Mouse (Mus musculus): ENCODE data around the gene Saxo2. TPM values are rescaled to one million over a fixed set of nuclear protein-coding genes. Genes with fewer than 3 reads are reported as not detected.

The Saxo2 gene
- 3.4 and 3.5 TPM in 2 replicates for polyA plus RNA-seq (2012; rRNA removed)

- DNase-seq (ENCODE audit: low read depth) = peak; percentile 36
Observed at GRCm38 (mm10) chr7:82648353-82649080, at the start of gene Saxo2, which contains the start of gene Efl1. Gene Saxo2, minus strand, starts transcription at chr7:82648528. Gene Efl1, plus strand, starts transcription at chr7:82648614.

GRCm38 (mm10) chr7:82697668-82698067 lies 49.3 kb upstream of the Saxo2 start:
- no peak for DNase-seq (ENCODE audit: low read depth)

GRCm38 (mm10) chr7:82691021-82691738 lies 42.9 kb upstream of the Saxo2 start:
- DNase-seq (ENCODE audit: low read depth) = no peak

GRCm38 (mm10) chr7:82688736-82689135 lies 40.4 kb upstream of the Saxo2 start:
- DNase-seq (ENCODE audit: low read depth) = peak; percentile 77

- DNase-seq (ENCODE audit: low read depth) = no peak
Observed at GRCm38 (mm10) chr7:82679901-82680300, 31.6 kb upstream of the Saxo2 start.

- DNase-seq (ENCODE audit: low read depth) = no peak
Observed at GRCm38 (mm10) chr7:82676834-82677233, 28.5 kb upstream of the Saxo2 start.

- no peak for DNase-seq (ENCODE audit: low read depth)
Observed at GRCm38 (mm10) chr7:82676001-82676400, 27.7 kb upstream of the Saxo2 start.

GRCm38 (mm10) chr7:82664604-82665003 lies 16.3 kb upstream of the Saxo2 start:
- no peak for DNase-seq (ENCODE audit: low read depth)

GRCm38 (mm10) chr7:82649081-82649445 lies 735 bp upstream of the Saxo2 start:
- DNase-seq (ENCODE audit: low read depth) = peak; percentile 2

- no peak for DNase-seq (ENCODE audit: low read depth)
Observed at GRCm38 (mm10) chr7:82647909-82648308, 419 bp downstream of the Saxo2 start.

- no peak for DNase-seq (ENCODE audit: low read depth)
Observed at GRCm38 (mm10) chr7:82647183-82647582, 1.1 kb downstream of the Saxo2 start.

GRCm38 (mm10) chr7:82625342-82625741 lies 23.0 kb downstream of the Saxo2 start:
- DNase-seq (ENCODE audit: low read depth) = no peak

GRCm38 (mm10) chr7:82609629-82610028 lies 38.7 kb downstream of the Saxo2 start:
- no peak for DNase-seq (ENCODE audit: low read depth)

GRCm38 (mm10) chr7:82605425-82605824 lies 42.9 kb downstream of the Saxo2 start:
- DNase-seq (ENCODE audit: low read depth) = no peak

- DNase-seq (ENCODE audit: low read depth) = no peak
Observed at GRCm38 (mm10) chr7:82602008-82602407, 46.3 kb downstream of the Saxo2 start.

- no peak for DNase-seq (ENCODE audit: low read depth)
Observed at GRCm38 (mm10) chr7:82590931-82591330, 57.4 kb downstream of the Saxo2 start.

Other genes with a start within 250 kb of the Saxo2 start
- 6.0 and 6.4 TPM in 2 replicates for gene Efl1, start 86 bp upstream of the Saxo2 start, polyA plus RNA-seq (2012; rRNA removed)
- gene Mex3b, start 218.8 kb upstream of the Saxo2 start, polyA plus RNA-seq (2012; rRNA removed) = 2.9 and 3.0 TPM in 2 replicates